Mouse (Mus musculus): Measurements from ENCODE around the gene Vps18. TPM values are rescaled to one million over a fixed set of nuclear protein-coding genes. Genes with fewer than 3 reads are reported as not detected.

Vps18 gene
- polyA plus RNA-seq, 1 experiment from 2014 or later: 8.5 TPM

DNA sequence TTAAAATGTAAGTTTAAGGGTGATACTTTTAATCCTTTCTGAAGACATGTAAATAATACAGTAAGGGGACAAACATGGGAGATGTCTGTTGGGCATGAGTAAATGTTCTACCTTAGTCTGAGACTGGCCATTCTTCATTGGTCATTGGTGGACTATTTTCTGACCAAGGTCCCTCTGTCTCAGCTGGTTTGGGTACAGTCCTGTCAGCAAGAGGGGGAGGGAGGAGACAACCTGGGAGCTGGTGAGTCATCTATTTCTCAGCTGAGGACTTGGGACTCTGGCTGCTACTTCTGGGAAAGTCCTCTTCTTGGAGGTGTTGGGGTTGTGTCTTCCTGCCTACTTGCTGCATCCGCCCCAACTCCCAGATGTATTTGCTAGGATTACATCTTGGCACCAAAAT is 14.4 kb upstream of the Vps18 start:
- no peak overlapping the region for H3K4me2 ChIP-seq (replicated peaks; ENCODE audit: low read depth, low read length)
- 85% methylated on average over 1 of the region's 1 CpGs for WGBS
- 0 out of 2 replicates have a peak, but pooled peaks cover 3% of the 10 kb centered on the region for H3K4me1 ChIP-seq (replicated peaks; ENCODE audit: control insufficient read depth, insufficient read depth, low read length)
- 0 out of 2 replicates have a peak, but pooled peaks cover 7% of the 10 kb centered on the region for H3K27me3 ChIP-seq (ENCODE audit: control insufficient read depth, insufficient read depth, low read length)
- H3K9ac ChIP-seq (ENCODE audit: low read depth, low read length): no peak overlapping the region
- no peak overlapping the region for H3K27ac ChIP-seq (ENCODE audit: low read depth, low read length)
- no peak overlapping the region for H3K4me3 ChIP-seq (ENCODE audit: low read depth, low read length)
- DNase-seq (ENCODE audit: low spot score) (no peak), ATAC-seq (ENCODE audit: low FRiP score) (no peak)
- no peaks in the 10 kb centered on the region for H3K36me3 ChIP-seq (ENCODE audit: control insufficient read depth, insufficient read depth, low read length)
- no peaks in the 10 kb centered on the region for H3K9me3 ChIP-seq (ENCODE audit: control insufficient read depth, low read length)

DNA sequence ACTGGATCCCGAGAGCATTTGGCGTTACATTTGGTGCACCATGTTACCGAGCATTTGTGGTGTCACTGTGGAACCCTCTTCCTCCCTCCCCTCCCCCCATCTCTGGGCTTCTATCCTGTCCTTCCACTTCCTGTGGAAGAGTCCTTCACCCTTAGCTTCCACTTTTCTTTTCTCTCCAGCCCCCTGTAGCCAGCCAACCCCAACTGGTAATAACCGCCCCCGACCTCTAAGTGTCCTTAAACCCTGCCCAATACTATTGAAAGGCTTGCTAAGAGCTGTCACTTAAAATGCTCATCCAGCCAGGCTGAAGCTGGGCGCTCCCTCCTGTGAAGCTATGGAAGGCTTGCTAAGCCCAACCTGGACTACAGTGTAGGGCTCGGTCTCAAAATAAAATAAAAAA is 11.6 kb upstream of the Vps18 start:
- 82% methylated on average over 7 of the region's 7 CpGs for WGBS
- H3K4me1 ChIP-seq (replicated peaks; ENCODE audit: control insufficient read depth, insufficient read depth, low read length): no peaks in the 10 kb centered on the region

DNA sequence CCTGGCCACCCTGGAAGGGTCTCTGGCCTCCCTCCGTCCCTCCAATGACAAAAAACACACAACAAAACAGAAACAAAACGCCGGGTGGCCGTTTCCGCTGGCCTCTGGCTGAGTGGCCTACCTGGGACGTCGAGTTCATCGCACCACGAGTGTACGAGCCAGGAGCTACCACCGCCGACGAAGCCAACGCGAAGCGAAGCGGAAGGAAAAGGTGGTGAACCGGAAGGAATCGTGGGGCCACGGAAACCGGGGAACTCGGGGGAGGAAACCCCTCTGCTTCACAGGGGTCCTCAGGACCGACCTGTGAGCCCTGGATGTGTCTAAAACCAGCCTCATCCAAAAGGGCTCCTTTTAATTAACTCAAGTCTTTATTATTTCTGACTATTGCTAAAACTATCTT is 10.7 kb upstream of the Vps18 start:
- DNase-seq (ENCODE audit: low spot score) (no peak), ATAC-seq (ENCODE audit: low FRiP score) (no peak)
- Histone ChIP-seq H3K4me1 (replicated peaks; ENCODE audit: control insufficient read depth, insufficient read depth, low read length) (no peaks in the 10 kb centered on the region), H3K27me3 (ENCODE audit: control insufficient read depth, insufficient read depth, low read length) (no peaks in the 10 kb centered on the region), H3K36me3 (ENCODE audit: control insufficient read depth, insufficient read depth, low read length) (no peaks in the 10 kb centered on the region), H3K9me3 (ENCODE audit: control insufficient read depth, low read length) (no peaks in the 10 kb centered on the region), H3K9ac (ENCODE audit: low read depth, low read length) (no peak overlapping the region), H3K4me2 (replicated peaks; ENCODE audit: low read depth, low read length) (no peak overlapping the region), H3K27ac (ENCODE audit: low read depth, low read length) (no peak overlapping the region), H3K4me3 (ENCODE audit: low read depth, low read length) (no peak overlapping the region)
- WGBS: 86% methylated on average over 23 of the region's 23 CpGs

More for the DNA sequence above, 11.6 kb upstream of the Vps18 start:
- no peaks in the 10 kb centered on the region for H3K9me3 ChIP-seq (ENCODE audit: control insufficient read depth, low read length)
- H3K4me3 ChIP-seq (ENCODE audit: low read depth, low read length): no peak overlapping the region
- DNase-seq (ENCODE audit: low spot score): no peak
- no peaks in the 10 kb centered on the region for H3K27me3 ChIP-seq (ENCODE audit: control insufficient read depth, insufficient read depth, low read length)
- no peak overlapping the region for H3K27ac ChIP-seq (ENCODE audit: low read depth, low read length)
- ATAC-seq (ENCODE audit: low FRiP score): no peak
- H3K4me2 ChIP-seq (replicated peaks; ENCODE audit: low read depth, low read length): no peak overlapping the region
- no peak overlapping the region for H3K9ac ChIP-seq (ENCODE audit: low read depth, low read length)
- no peaks in the 10 kb centered on the region for H3K36me3 ChIP-seq (ENCODE audit: control insufficient read depth, insufficient read depth, low read length)

DNA sequence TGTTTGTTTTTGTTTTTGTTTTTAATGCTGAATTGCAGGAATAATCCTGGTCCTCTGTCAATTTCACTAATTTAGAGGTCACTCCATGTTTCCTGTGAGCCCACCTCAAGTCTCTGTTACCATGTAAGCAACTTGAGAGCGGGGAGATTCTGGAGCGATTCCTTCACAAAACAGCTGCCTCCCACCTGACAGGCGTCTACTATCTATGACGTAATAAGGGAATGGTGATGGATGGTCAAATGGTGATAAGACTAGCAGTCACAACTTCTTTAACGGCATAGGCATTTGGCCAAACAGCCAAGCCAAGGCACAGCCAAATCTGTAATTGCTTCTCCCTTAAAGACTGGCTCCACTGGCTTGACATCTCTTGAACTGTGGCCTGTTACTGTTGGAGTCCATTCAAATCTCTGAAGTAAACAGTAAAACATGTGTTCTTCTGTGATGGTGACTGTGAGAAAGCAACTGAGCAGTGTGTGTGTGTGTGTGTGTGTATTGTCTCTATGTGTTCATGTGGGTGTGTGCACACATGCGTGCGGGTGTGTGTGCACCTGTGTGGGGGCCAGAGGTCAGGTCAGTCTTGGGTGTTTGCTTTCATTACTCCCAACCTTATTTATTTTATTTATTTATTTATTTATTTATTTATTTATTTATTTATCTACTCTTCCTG is 6.5 kb upstream of the Vps18 start:
- no peak for ATAC-seq (ENCODE audit: low FRiP score)
- WGBS: 92% methylated on average over 7 of the region's 7 CpGs

DNA sequence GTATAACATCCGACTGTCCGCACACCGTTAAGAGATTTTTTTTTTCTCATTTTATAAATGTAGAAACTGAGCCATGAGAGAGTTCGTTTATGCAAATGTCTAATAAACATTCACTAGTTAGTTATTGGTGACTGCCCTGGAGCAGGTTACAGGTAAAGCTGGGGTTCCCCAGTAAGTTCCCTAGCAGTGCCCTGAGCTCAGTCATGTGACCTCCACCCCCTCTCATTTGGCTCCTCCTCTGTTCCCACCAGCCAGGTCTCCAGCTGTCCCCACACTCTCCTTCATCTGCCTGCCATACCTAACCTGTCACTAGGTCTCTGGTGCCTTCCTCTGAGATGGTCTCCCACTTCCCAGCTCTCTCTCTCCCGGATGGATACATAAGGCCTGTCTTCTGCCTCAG is 1.2 kb upstream of the Vps18 start:
- H3K4me2 ChIP-seq (replicated peaks; ENCODE audit: low read depth, low read length): no peak overlapping the region
- H3K27me3 ChIP-seq (ENCODE audit: control insufficient read depth, insufficient read depth, low read length): no peaks in the 10 kb centered on the region
- no peak for DNase-seq (ENCODE audit: low spot score)
- H3K27ac ChIP-seq (ENCODE audit: low read depth, low read length): no peak overlapping the region
- no peaks in the 10 kb centered on the region for H3K36me3 ChIP-seq (ENCODE audit: control insufficient read depth, insufficient read depth, low read length)
- no peaks in the 10 kb centered on the region for H3K9me3 ChIP-seq (ENCODE audit: control insufficient read depth, low read length)
- ATAC-seq (ENCODE audit: low FRiP score): no peak
- no peak overlapping the region for H3K4me3 ChIP-seq (ENCODE audit: low read depth, low read length)
- 91% methylated on average over 5 of the region's 5 CpGs for WGBS
- H3K9ac ChIP-seq (ENCODE audit: low read depth, low read length): no peak overlapping the region; the same call in 1 of the 2 replicates
- H3K4me1 ChIP-seq (replicated peaks; ENCODE audit: control insufficient read depth, insufficient read depth, low read length): peaks cover 7% of the 10 kb centered on the region; the same call in 1 of the 2 replicates

More for the DNA sequence above, 6.5 kb upstream of the Vps18 start:
- H3K4me2 ChIP-seq (replicated peaks; ENCODE audit: low read depth, low read length): no peak overlapping the region
- no peaks in the 10 kb centered on the region for H3K4me1 ChIP-seq (replicated peaks; ENCODE audit: control insufficient read depth, insufficient read depth, low read length)
- H3K4me3 ChIP-seq (ENCODE audit: low read depth, low read length): no peak overlapping the region
- no peaks in the 10 kb centered on the region for H3K9me3 ChIP-seq (ENCODE audit: control insufficient read depth, low read length)
- H3K27ac ChIP-seq (ENCODE audit: low read depth, low read length): no peak overlapping the region
- no peak for DNase-seq (ENCODE audit: low spot score)
- no peak overlapping the region for H3K9ac ChIP-seq (ENCODE audit: low read depth, low read length)
- no peaks in the 10 kb centered on the region for H3K27me3 ChIP-seq (ENCODE audit: control insufficient read depth, insufficient read depth, low read length)
- H3K36me3 ChIP-seq (ENCODE audit: control insufficient read depth, insufficient read depth, low read length): no peaks in the 10 kb centered on the region

DNA sequence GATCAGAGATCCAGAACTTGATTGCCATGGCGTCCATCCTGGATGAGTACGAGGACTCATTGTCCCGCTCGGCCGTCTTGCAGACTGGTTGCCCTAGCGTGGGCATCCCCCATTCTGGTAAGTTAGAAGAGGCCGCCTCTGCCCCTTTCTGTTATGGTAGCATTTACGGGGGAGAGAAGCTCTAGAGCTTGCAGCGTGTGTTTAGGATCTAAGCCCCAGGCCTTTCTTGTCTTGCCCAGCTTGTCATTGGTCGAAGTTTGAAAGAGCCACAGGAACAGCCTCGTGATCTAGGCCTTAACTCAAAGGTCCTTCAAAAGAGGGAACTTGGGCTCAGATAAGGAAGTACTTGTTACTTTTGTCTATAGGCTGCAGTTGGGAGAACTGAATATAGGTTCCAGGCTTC is 475 bp downstream of the Vps18 start:
- Histone ChIP-seq H3K27ac (ENCODE audit: low read depth, low read length) (no peak overlapping the region), H3K4me1 (replicated peaks; ENCODE audit: control insufficient read depth, insufficient read depth, low read length) (peaks cover 7% of the 10 kb centered on the region; the same call in 1 of the 2 replicates), H3K4me3 (ENCODE audit: low read depth, low read length) (peak overlapping the region; percentile 79), H3K9me3 (ENCODE audit: control insufficient read depth, low read length) (no peaks in the 10 kb centered on the region), H3K4me2 (replicated peaks; ENCODE audit: low read depth, low read length) (peak overlapping the region; percentile 92), H3K36me3 (ENCODE audit: control insufficient read depth, insufficient read depth, low read length) (no peaks in the 10 kb centered on the region; the same call in 1 of the 2 replicates), H3K27me3 (ENCODE audit: control insufficient read depth, insufficient read depth, low read length) (no peaks in the 10 kb centered on the region), H3K9ac (ENCODE audit: low read depth, low read length) (peak overlapping the region; percentile 81)
- DNase-seq (ENCODE audit: low spot score) (no peak), ATAC-seq (ENCODE audit: low FRiP score) (peak; percentile 47; the same call in 1 of the 2 replicates)
- 6% methylated on average over 11 of the region's 11 CpGs for WGBS

DNA sequence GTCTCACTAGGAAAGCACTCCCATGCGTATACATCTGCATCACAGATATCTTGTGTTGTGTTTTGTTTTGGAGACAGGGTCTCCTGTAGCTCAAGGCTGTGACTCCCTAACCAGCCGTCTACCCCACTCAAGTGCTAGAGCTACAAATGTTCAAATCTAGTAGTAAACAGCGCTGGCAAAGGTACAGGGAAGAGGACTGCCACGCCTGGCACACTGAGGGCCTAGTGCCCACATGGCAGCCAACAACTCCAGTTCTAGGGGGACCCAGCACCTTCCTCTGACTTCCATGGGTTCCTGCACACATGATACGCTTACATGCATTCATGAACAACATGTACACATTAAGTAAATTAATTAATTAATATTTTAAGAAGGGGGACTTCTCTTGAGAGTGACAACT is 3.7 kb downstream of the Vps18 start:
- ATAC-seq (ENCODE audit: low FRiP score): no peak
- Histone ChIP-seq H3K4me1 (replicated peaks; ENCODE audit: control insufficient read depth, insufficient read depth, low read length) (peaks cover 7% of the 10 kb centered on the region; the same call in 1 of the 2 replicates), H3K9me3 (ENCODE audit: control insufficient read depth, low read length) (no peaks in the 10 kb centered on the region), H3K27me3 (ENCODE audit: control insufficient read depth, insufficient read depth, low read length) (no peaks in the 10 kb centered on the region), H3K4me3 (ENCODE audit: low read depth, low read length) (no peak overlapping the region), H3K9ac (ENCODE audit: low read depth, low read length) (no peak overlapping the region), H3K4me2 (replicated peaks; ENCODE audit: low read depth, low read length) (no peak overlapping the region), H3K27ac (ENCODE audit: low read depth, low read length) (no peak overlapping the region), H3K36me3 (ENCODE audit: control insufficient read depth, insufficient read depth, low read length) (peaks cover 4% of the 10 kb centered on the region; the same call in 1 of the 2 replicates)
- WGBS: 89% methylated on average over 5 of the region's 5 CpGs
- no peak for DNase-seq (ENCODE audit: low spot score)

DNA sequence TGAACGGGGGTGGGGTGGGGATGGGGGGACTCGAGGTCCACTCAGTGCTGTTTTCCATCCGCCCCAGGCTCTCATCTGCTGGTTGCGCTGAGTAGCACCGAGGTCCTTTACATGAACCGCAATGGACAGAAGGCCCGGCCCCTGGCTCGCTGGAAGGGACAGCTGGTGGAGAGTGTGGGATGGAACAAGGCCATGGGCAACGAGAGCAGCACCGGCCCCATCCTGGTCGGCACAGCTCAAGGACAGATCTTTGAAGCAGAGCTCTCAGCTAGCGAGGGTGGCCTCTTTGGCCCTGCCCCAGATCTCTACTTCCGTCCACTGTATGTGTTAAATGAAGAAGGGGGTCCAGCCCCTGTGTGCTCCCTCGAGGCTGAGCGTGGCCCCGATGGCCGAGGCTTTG is 4.3 kb downstream of the Vps18 start:
- no peak overlapping the region for H3K4me2 ChIP-seq (replicated peaks; ENCODE audit: low read depth, low read length)

DNA sequence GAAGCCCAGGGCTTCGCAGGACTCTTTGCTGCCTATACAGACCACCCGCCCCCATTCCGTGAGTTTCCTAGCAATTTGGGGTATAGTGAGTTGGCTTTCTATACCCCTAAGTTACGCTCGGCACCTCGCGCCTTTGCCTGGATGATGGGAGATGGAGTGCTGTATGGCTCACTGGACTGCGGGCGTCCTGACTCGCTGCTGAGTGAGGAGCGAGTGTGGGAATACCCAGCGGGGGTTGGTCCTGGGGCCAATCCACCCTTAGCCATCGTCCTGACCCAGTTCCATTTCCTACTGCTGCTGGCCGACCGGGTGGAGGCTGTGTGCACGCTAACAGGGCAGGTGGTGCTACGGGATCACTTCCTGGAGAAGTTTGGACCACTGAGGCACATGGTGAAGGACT is 4.8 kb downstream of the Vps18 start:
- H3K9me3 ChIP-seq (ENCODE audit: control insufficient read depth, low read length): no peaks in the 10 kb centered on the region
- no peak for ATAC-seq (ENCODE audit: low FRiP score)
- H3K27me3 ChIP-seq (ENCODE audit: control insufficient read depth, insufficient read depth, low read length): no peaks in the 10 kb centered on the region
- no peak overlapping the region for H3K9ac ChIP-seq (ENCODE audit: low read depth, low read length)
- H3K27ac ChIP-seq (ENCODE audit: low read depth, low read length): no peak overlapping the region
- peaks cover 7% of the 10 kb centered on the region; the same call in 1 of the 2 replicates for H3K4me1 ChIP-seq (replicated peaks; ENCODE audit: control insufficient read depth, insufficient read depth, low read length)
- H3K4me3 ChIP-seq (ENCODE audit: low read depth, low read length): no peak overlapping the region
- H3K36me3 ChIP-seq (ENCODE audit: control insufficient read depth, insufficient read depth, low read length): peaks cover 4% of the 10 kb centered on the region; the same call in 1 of the 2 replicates
- no peak for DNase-seq (ENCODE audit: low spot score)
- 97% methylated on average over 17 of the region's 17 CpGs for WGBS
- no peak overlapping the region for H3K4me2 ChIP-seq (replicated peaks; ENCODE audit: low read depth, low read length)

More for the DNA sequence above, 4.3 kb downstream of the Vps18 start:
- DNase-seq (ENCODE audit: low spot score) (no peak), ATAC-seq (ENCODE audit: low FRiP score) (no peak)
- Histone ChIP-seq H3K27ac (ENCODE audit: low read depth, low read length) (no peak overlapping the region), H3K4me1 (replicated peaks; ENCODE audit: control insufficient read depth, insufficient read depth, low read length) (peaks cover 7% of the 10 kb centered on the region; the same call in 1 of the 2 replicates), H3K36me3 (ENCODE audit: control insufficient read depth, insufficient read depth, low read length) (peaks cover 4% of the 10 kb centered on the region; the same call in 1 of the 2 replicates), H3K9me3 (ENCODE audit: control insufficient read depth, low read length) (no peaks in the 10 kb centered on the region), H3K27me3 (ENCODE audit: control insufficient read depth, insufficient read depth, low read length) (no peaks in the 10 kb centered on the region), H3K9ac (ENCODE audit: low read depth, low read length) (no peak overlapping the region), H3K4me3 (ENCODE audit: low read depth, low read length) (no peak overlapping the region)
- 95% methylated on average over 17 of the region's 17 CpGs for WGBS

All from hindbrain, embryonic 11.5 days (tissue).